Mouse (Mus musculus): Measurements from ENCODE around the gene Trip10. TPM values are rescaled to one million over a fixed set of nuclear protein-coding genes. Genes with fewer than 3 reads are reported as not detected.
"Not testable (repeated sequence)": the region's sequence is repeated elsewhere in the genome, so short reads cannot be mapped to it uniquely, and the experiment has no call there.

The Trip10 gene
- polyA plus RNA-seq, 1 experiment from 2014 or later: 23.9 TPM

DNA sequence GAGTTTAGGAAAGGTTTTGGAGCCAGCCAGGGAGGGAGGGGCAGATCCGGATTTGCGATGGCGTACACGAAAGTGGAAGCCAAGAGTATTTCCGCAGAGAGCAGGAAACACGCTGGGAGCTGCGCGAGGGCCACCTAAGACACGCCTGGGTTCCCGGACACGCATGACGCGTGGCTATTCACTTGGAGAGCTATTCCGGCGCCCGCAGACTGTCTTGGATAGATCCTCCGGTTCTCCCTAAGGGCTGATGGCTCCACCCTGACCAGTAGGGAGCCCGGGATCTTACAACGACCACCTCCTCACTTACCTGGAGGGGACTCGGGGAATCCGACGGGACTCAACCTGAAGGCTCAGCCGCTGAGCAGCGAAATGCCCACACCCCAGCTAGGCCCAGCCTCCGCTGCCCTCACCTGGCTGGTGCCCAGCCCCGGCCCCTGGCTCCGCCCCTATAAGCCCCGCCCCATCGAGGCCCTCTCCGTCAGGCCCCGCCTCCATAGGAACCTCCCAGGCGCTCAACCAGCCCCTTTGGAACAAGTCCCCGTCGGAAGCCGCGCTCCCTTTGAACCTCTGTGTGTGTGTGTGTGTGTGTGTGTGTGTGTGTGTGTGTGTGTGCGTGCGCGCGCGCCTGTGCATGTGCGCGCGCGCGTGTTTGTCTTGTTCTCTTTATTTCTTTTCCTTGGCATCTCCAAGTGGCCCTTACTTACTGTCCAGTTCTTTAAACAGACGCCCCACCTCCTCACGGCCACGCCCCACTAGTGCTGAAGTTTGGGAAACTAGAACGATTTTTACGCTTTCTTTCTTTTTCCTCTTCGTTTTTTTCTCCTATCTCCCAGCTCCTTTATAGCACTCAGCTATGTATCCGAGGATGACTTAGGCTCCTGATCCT, 26.1 kb downstream of the Trip10 start:
- Histone ChIP-seq H3K27ac (no peak overlapping the region), H3K27me3 (peaks cover 69% of the 10 kb centered on the region), H3K9me3 (replicated peaks) (no peaks in the 10 kb centered on the region), H3K4me1 (peaks cover 12% of the 10 kb centered on the region), H3K4me2 (replicated peaks) (peak overlapping the region; percentile 61), H3K4me3 (peak overlapping the region; percentile 38), H3K36me3 (no peaks in the 10 kb centered on the region), H3K9ac (0 out of 2 replicates have a peak overlapping the region, but pooled peaks have one; percentile 18)
- peak; percentile 64 for ATAC-seq (ENCODE audit: low FRiP score)
- WGBS: 1% methylated on average over 50 of the region's 53 CpGs

DNA sequence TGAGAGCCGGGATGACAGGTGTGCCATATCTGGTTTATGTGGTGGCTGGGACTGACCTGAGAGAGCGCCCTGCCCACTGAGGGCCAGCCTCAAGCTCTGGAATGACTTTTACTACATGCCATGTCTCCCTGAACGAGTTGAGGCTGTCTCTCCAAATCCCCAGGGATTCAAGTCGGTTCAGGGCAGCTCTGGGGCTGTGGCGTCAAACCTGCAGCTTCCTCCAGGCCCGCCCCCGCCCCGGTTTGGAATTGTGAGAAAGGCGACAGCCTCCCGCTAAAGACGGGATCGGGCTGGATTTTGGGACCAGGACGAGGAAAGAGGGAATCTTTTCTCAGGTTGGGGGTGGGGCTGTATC, 26.7 kb downstream of the Trip10 start:
- peak; percentile 20 for ATAC-seq (ENCODE audit: low FRiP score)
- 3% methylated on average over 13 of the region's 13 CpGs for WGBS
- Histone ChIP-seq H3K9ac (no peak overlapping the region), H3K36me3 (no peaks in the 10 kb centered on the region), H3K27ac (no peak overlapping the region), H3K4me2 (replicated peaks) (peak overlapping the region; percentile 61), H3K27me3 (peaks cover 68% of the 10 kb centered on the region), H3K4me1 (peaks cover 12% of the 10 kb centered on the region), H3K4me3 (peak overlapping the region; percentile 38), H3K9me3 (replicated peaks) (no peaks in the 10 kb centered on the region)

DNA sequence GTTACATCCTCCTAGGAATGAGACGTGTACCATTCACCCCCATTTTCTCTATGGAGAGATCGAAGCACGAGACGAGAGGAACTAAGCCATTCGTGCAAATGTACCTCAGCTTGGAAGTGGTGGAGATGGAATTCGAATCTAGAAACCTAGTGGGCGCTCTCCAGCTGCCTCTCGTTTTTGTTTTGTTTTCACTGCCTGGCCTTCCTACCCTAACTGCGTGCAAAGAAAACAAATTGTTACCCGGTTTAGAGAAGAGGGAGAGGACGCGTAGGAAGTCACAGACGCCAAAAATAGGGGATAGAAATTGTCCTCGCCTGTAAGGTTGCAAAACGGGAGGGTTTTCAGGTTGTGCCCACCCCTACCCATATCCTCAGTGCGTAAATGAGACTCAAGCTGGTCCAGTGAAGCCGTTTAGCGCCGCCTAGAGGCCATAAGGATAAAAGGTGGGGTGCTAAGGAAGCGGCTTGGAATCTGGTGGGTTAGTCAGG, 27.4 kb downstream of the Trip10 start:
- under 1% methylated on average over 20 of the region's 20 CpGs for WGBS
- Histone ChIP-seq H3K4me2 (replicated peaks) (peak overlapping the region; percentile 61), H3K9ac (peak overlapping the region; percentile 32; the same call in 1 of the 2 replicates), H3K27ac (no peak overlapping the region), H3K9me3 (replicated peaks) (no peaks in the 10 kb centered on the region), H3K4me1 (peaks cover 12% of the 10 kb centered on the region), H3K4me3 (peak overlapping the region; percentile 38), H3K27me3 (peaks cover 61% of the 10 kb centered on the region), H3K36me3 (no peaks in the 10 kb centered on the region)
- peak; percentile 78 for ATAC-seq (ENCODE audit: low FRiP score)

DNA sequence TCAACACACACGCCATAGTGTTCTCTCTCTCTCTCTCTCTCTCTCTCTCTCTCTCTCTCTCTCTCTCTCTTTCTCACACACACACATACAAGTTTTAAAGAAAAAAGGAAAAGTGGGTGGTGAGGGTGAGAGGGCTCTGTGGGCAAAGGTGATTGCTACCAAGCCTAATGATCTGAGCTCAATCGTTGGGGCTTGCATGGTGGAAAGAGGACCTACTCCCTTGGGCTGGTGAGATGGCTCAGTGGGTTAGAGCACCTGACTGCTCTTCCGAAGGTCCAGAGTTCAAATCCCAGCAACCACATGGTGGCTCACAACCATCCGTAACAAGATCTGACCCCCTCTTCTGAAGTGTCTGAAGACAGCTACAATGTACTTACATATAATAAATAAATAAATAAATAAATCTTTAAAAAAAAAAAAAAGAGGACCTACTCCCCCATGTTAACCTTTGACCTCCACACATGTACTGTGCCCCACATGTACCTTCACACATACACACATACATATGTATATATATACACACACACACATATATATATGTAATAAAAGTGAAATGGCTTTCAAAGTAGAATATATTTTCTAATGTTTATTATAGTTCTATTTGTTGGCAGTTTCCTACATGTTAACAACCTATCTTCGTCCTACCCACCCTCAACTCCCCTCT, 28.5 kb downstream of the Trip10 start:
- 85% methylated on average over 5 of the region's 5 CpGs for WGBS
- H3K4me2 ChIP-seq (replicated peaks); ATAC-seq (ENCODE audit: low FRiP score); H3K4me3 ChIP-seq; H3K36me3 ChIP-seq; H3K9me3 ChIP-seq (replicated peaks); H3K27ac ChIP-seq; H3K9ac ChIP-seq: not testable (repeated sequence)
- peaks cover 12% of the 10 kb centered on the region for H3K4me1 ChIP-seq
- peaks cover 53% of the 10 kb centered on the region for H3K27me3 ChIP-seq

DNA sequence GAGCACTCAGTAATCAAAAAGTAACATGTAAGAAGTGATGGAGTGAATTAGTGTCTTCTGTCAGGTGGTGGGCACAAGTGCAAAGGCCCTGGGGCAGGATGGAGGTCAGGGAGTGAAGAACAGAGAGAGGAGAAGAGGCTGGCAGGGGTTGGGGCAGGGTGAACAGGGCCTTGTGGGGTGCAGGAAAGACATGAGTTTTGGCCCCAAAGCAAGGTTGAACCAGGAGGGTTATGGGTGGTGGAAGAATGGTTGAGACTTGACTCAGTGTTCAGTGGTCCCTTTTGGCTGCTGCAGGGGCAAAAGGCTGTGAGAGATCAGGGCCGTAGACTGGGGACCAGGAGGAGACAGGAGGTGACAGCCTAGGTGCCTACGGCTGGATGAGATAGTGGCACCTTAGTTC, 29.3 kb downstream of the Trip10 start:
- ATAC-seq (ENCODE audit: low FRiP score): no peak
- WGBS: 84% methylated on average over 2 of the region's 2 CpGs

DNA sequence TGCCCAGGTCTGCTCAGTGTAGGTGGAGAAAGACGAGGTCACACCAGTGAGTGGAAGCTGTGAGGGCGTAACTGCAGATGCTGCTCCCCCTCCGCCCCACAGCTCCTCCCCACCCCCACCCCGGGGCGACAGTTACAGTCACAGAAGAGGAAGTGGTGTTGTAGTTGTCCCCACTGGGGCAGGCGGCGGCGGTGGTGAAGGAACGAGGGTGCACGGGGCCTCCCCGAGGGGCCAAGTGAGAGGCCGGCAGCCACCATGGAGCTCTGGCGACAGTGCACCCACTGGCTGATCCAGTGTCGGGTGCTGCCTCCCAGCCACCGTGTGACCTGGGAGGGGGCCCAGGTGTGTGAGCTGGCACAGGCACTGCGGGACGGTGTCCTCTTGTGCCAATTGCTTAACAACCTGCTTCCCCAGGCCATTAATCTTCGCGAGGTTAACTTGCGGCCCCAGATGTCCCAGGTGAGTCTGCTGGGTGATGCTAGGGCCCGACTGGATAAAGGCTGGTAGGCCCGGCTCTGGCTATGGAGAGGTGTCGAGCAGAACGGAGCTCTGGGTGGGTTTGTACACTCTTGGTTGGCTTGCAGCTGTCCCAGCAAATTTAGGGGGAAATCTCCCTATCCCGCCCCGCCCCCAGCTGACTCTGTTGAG, 29.8 kb downstream of the Trip10 start, which contains the start of gene Vav1:
TSS of gene Vav1 (plus strand) at position 158 of the 648 bp plus-strand sequence.
- H3K4me1 ChIP-seq: peaks cover 12% of the 10 kb centered on the region
- WGBS: 66% methylated on average over 21 of the region's 26 CpGs
- no peak within 1 kb of the TSS for H3K4me2 ChIP-seq (replicated peaks)
- H3K4me3 ChIP-seq: no peak within 1 kb of the TSS
- no peak for ATAC-seq (ENCODE audit: low FRiP score)
- peaks cover 39% of the 10 kb centered on the region for H3K27me3 ChIP-seq
- no peak within 1 kb of the TSS for H3K9ac ChIP-seq
- H3K9me3 ChIP-seq (replicated peaks): no peaks in the 10 kb centered on the region
- no peaks in the 10 kb centered on the region for H3K36me3 ChIP-seq
- H3K27ac ChIP-seq: no peak within 1 kb of the TSS

More for the DNA sequence above, 29.3 kb downstream of the Trip10 start:
- H3K4me1 ChIP-seq: peaks cover 12% of the 10 kb centered on the region
- no peak overlapping the region for H3K4me2 ChIP-seq (replicated peaks)
- H3K27ac ChIP-seq: no peak overlapping the region
- no peaks in the 10 kb centered on the region for H3K36me3 ChIP-seq
- no peaks in the 10 kb centered on the region for H3K9me3 ChIP-seq (replicated peaks)
- H3K27me3 ChIP-seq: peaks cover 45% of the 10 kb centered on the region
- H3K9ac ChIP-seq: no peak overlapping the region
- no peak overlapping the region for H3K4me3 ChIP-seq

DNA sequence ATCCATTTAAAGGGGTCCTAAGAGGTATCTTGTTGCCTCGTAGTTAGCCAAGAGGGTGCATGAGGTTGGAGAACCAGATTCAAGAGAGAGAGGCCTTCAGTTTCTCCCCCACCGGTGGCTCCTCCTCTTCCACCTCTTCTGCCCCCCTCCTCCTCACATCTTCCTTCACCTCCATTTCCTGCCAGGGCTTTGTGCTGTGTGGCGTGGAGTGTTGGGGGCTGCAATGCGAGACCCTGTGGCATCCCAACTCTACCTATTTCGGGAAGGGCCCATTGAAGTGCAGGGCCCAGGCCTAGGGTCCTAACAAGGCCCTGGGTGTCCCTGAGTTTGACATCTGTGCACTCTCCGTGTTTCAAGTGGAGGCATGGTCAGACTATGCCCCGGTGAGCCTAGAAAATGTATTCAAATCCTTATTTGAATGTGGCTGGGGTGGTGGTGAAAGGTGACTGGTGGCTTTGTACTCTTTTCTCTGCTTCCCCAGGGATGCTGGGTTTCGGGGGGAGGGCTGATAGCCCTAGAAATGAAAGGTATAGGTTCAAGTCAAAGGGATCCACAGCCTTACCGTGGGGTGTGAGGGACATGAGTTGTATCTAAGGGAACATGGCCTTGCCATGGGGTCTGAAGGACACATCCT, 30.5 kb downstream of the Trip10 start:
- Histone ChIP-seq H3K9ac (no peak overlapping the region), H3K4me2 (replicated peaks) (no peak overlapping the region), H3K27ac (no peak overlapping the region), H3K36me3 (no peaks in the 10 kb centered on the region), H3K27me3 (peaks cover 34% of the 10 kb centered on the region), H3K9me3 (replicated peaks) (no peaks in the 10 kb centered on the region), H3K4me3 (no peak overlapping the region), H3K4me1 (peaks cover 12% of the 10 kb centered on the region)
- 57% methylated on average over 9 of the region's 9 CpGs for WGBS
- ATAC-seq (ENCODE audit: low FRiP score): no peak

DNA sequence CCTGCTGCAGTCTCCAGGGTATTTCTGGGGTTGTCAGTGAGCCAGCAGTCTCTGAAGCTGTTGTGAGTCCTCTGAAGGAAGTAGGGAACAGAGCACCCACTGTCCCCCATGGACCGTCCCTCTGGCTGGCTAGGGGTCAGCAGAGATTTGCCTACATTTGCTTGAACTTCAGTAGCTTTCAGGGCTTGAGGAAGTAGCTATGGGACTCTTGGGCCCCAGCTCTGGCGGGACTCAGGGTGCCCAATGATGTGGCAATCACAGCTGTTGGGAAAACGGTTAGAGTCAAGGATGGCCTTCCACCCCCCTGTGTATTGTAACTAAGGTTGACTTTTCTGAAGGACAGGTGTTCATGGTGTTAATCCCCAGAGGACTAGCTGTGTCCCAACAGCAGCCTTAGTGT, 31.2 kb downstream of the Trip10 start:
- Histone ChIP-seq H3K4me2 (replicated peaks) (no peak overlapping the region), H3K9me3 (replicated peaks) (no peaks in the 10 kb centered on the region), H3K36me3 (no peaks in the 10 kb centered on the region), H3K4me3 (no peak overlapping the region), H3K4me1 (peaks cover 9% of the 10 kb centered on the region), H3K9ac (no peak overlapping the region), H3K27me3 (peaks cover 27% of the 10 kb centered on the region), H3K27ac (no peak overlapping the region)
- ATAC-seq (ENCODE audit: low FRiP score): no peak
- WGBS: 82% methylated on average over 3 of the region's 3 CpGs

DNA sequence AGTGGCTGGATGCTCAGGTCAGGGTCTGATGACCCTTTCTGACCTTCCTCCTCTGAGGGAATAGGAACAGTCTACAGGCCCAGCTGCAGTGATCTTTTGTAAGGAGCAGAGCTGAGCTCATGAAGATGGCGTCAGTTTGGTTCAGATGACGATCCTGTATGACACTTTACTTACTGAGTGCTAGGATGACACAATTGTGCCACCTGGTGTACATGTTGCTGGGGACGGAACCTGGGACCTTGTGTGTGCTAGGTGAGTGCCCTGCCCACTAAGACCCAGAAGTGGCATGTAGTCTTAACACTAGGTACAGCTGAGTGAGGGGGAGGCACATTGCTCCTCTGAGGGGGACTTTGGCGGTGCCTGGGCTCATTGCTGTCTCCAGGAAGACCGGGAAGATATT, 34.7 kb downstream of the Trip10 start:
- no peak overlapping the region for H3K27ac ChIP-seq
- 72% methylated on average over 5 of the region's 5 CpGs for WGBS
- 0 out of 2 replicates have a peak, but pooled peaks cover 10% of the 10 kb centered on the region for H3K27me3 ChIP-seq
- H3K4me3 ChIP-seq: no peak overlapping the region
- ATAC-seq (ENCODE audit: low FRiP score): no peak
- H3K4me2 ChIP-seq (replicated peaks): no peak overlapping the region
- no peaks in the 10 kb centered on the region for H3K36me3 ChIP-seq
- H3K9me3 ChIP-seq (replicated peaks): no peaks in the 10 kb centered on the region
- no peak overlapping the region for H3K9ac ChIP-seq
- no peaks in the 10 kb centered on the region for H3K4me1 ChIP-seq

DNA sequence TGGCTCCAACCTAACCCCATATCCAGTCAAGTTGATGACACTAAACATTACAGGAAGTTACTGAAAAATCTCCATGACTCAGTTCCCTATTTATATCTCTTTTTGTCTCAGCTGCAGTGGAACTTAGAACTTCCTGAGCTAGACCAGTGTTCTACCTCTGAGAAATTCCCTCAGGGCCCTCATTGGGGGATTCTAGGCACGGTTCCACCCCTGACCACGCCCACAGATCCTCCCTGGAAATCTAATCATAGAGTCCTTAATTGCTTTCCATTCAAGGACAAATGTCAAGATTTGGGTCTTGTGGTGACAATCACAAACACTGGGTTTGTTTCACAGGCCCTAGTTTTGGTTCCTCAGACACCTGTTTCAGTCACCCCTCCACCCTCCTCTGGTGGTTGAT, 35.8 kb downstream of the Trip10 start:
- no peak for ATAC-seq (ENCODE audit: low FRiP score)
- no peak overlapping the region for H3K27ac ChIP-seq
- H3K27me3 ChIP-seq: no peaks in the 10 kb centered on the region
- no peaks in the 10 kb centered on the region for H3K9me3 ChIP-seq (replicated peaks)
- H3K4me2 ChIP-seq (replicated peaks): no peak overlapping the region
- H3K4me3 ChIP-seq: no peak overlapping the region
- no peak overlapping the region for H3K9ac ChIP-seq
- H3K36me3 ChIP-seq: no peaks in the 10 kb centered on the region
- no peaks in the 10 kb centered on the region for H3K4me1 ChIP-seq
- 73% methylated on average over 2 of the region's 2 CpGs for WGBS

DNA sequence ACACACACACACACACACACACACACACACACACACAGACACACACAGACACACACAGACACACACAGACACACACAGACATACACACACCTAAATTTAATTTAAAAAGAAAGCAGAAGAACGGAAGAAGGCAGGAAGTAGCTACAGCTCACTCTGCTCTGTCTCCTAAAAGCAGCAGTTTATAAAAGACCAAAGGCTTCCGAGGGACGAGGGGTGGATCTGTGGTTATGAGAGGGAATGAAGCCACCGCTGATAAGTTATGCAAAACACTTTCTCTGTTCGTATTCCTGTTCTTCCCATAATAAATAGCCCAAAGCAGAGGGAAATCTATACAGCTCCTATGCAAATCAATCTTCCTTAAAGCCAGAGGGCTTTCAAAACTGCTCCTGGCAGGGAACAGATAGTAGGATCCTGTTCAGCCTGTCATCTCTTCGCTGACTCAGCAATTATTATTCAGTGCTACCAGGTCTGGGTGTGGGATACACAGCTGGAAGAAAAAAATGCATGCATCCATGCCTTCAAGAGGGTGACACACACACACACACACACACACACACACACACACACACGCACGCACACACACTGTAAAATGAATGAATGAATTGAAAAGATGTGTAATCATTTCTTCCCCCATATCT, 37.6 kb downstream of the Trip10 start:
- H3K4me2 ChIP-seq (replicated peaks): no peak overlapping the region
- no peak overlapping the region for H3K27ac ChIP-seq
- no peaks in the 10 kb centered on the region for H3K27me3 ChIP-seq
- WGBS: 87% methylated on average over 8 of the region's 8 CpGs
- no peak for ATAC-seq (ENCODE audit: low FRiP score)
- H3K4me1 ChIP-seq: no peaks in the 10 kb centered on the region
- H3K9ac ChIP-seq: no peak overlapping the region
- no peak overlapping the region for H3K4me3 ChIP-seq
- H3K36me3 ChIP-seq: no peaks in the 10 kb centered on the region
- H3K9me3 ChIP-seq (replicated peaks): no peaks in the 10 kb centered on the region
